Mouse (Mus musculus) liver, embryonic 13.5 days (tissue): ENCODE measurements around the gene Rela. TPM values are rescaled to one million over a fixed set of nuclear protein-coding genes. Genes with fewer than 3 reads are reported as not detected.
A peak's percentile ranks its signal among the peaks of the same experiment; 100 is the strongest.
"Not testable (repeated sequence)": the region's sequence is repeated elsewhere in the genome, so short reads cannot be mapped to it uniquely, and the experiment has no call there.

ENCODE experiments used
- ATAC-seq: fragments of 200-750 bp; cut with Nextera tagmentation; 2 replicates; pipeline ENCODE4 v1.8.0; 2017; ENCODE audit warnings: low read depth, mild to moderate bottlenecking, moderate number of reproducible peaks, moderate library complexity
- DNase-seq: peaks from one replicate; pipeline ENCODE4 v3.0.0; 2022
- H3K27ac ChIP-seq: fragments of 300-500 bp; sonication (generic); 2 replicates; pipeline ENCODE4 v1.5.1; 2015; ENCODE audit warnings: moderate library complexity, mild to moderate bottlenecking, inconsistent platforms
- H3K27me3 ChIP-seq: fragments of 300-500 bp; sonication (generic); 2 replicates; pipeline ENCODE4 v1.6.1; 2015; ENCODE audit warnings: mild to moderate bottlenecking, inconsistent platforms
- H3K36me3 ChIP-seq: fragments of 300-500 bp; sonication (generic); 2 replicates; pipeline ENCODE4 v1.6.1; 2015; ENCODE audit warnings: mild to moderate bottlenecking, inconsistent platforms
- H3K4me1 ChIP-seq: fragments of 300-500 bp; sonication (generic); replicated peaks from 2 replicates; pipeline ENCODE4 v1.6.1; 2015; ENCODE audit warnings: inconsistent platforms
- H3K4me2 ChIP-seq: fragments of 300-500 bp; sonication (generic); 2 replicates; pipeline ENCODE4 v1.6.1; 2015; ENCODE audit warnings: inconsistent platforms, mild to moderate bottlenecking, moderate library complexity
- H3K4me3 ChIP-seq: fragments of 300-500 bp; sonication (generic); replicated peaks from 2 replicates; pipeline ENCODE4 v1.5.1; 2015; ENCODE audit warnings: mild to moderate bottlenecking, inconsistent platforms
- H3K9ac ChIP-seq: fragments of 300-500 bp; sonication (generic); 2 replicates; pipeline ENCODE4 v1.6.1; 2015; ENCODE audit warnings: mild to moderate bottlenecking, inconsistent platforms
- H3K9me3 ChIP-seq: fragments of 300-500 bp; sonication (generic); replicated peaks from 2 replicates; pipeline ENCODE4 v1.6.1; 2016; ENCODE audit warnings: inconsistent platforms
- WGBS: fragments of 180-500 bp; shearing (Covaris S2); methylation state at CpG from one replicate; pipeline ENCODE4 v1.1.7; 2015; ENCODE audit not compliant: insufficient replicate concordance; 5-methylcytosine and 5-hydroxymethylcytosine counted together
- polyA plus RNA-seq: library from polyadenylated mRNA; unstranded; fragments of >200 nt; fragmentation: Nextera tagmentation; extraction: Ambion mirVana; gene quantifications from 2 replicates; pipeline ENCODE4 v1.2.1, GENCODE M21; 2015

Rela gene
- polyA plus RNA-seq, 1 experiment from 2014 or later: 24.5 TPM

- WGBS: 93% methylated on average over 18 of the region's 18 CpGs
- peaks cover 65% of the 10 kb centered on the region for H3K36me3 ChIP-seq
- peaks cover 74% of the 10 kb centered on the region for H3K4me1 ChIP-seq
- ATAC-seq (no peak), DNase-seq (no peak)
- H3K4me3 ChIP-seq: peak overlapping the region; percentile 40; the same call in 1 of the 2 replicates
- H3K9ac ChIP-seq: peak overlapping the region; percentile 92
- peak overlapping the region; percentile 99 for H3K27ac ChIP-seq
- no peaks in the 10 kb centered on the region for H3K9me3 ChIP-seq
- H3K27me3 ChIP-seq: no peaks in the 10 kb centered on the region
- H3K4me2 ChIP-seq: peak overlapping the region; percentile 93
Observed at GRCm38 (mm10) chr19:5666386-5666785, 29.1 kb downstream of the Rela start.

DNA sequence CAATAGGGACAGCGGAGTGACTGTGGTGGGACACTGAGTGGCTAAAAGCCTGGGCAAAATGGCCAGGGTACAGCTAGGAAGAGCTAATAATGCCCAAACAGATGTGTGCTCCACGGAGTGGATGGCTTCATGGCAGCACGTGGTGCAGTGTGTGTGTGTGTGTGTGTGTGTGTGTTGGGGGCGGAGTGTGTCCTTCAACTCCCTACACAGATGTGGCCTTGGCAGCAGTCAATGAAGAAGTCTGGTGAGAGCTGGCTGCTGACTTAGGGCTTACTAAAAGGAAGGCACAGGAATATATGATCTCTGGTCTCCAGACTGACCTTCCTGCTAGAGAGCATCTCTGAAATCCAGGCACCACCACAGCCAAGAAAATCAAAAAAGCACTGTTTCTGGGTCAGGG, 31.1 kb downstream of the Rela start:
- Histone ChIP-seq H3K4me1 (peaks cover 55% of the 10 kb centered on the region), H3K27ac (peak overlapping the region; percentile 70), H3K27me3 (no peaks in the 10 kb centered on the region), H3K4me3 (no peak overlapping the region), H3K9ac (peak overlapping the region; percentile 23; the same call in 1 of the 2 replicates), H3K9me3 (no peaks in the 10 kb centered on the region), H3K4me2 (no peak overlapping the region), H3K36me3 (peaks cover 85% of the 10 kb centered on the region)
- 86% methylated on average over 4 of the region's 4 CpGs for WGBS
- DNase-seq: no peak
- ATAC-seq: no peak

DNA sequence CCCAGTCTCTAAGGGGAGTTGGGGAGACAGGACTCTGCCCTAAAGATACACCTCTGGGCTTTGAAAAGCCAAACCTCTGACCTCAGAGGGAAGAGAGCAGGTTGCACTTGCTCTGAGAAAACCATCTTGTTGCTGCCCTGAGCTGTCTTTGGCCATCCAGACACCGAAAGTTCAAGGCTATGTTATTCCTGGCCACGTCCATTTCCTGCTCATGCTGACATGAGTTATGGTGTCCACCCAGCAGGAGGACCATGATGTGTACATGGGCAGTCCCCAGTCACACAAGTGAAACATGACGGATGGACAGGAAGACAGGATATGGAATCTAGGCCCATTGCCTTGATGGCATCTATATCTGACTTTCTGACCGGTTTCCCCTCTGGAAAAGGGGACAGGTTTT, 43.1 kb downstream of the Rela start:
- Histone ChIP-seq H3K4me2 (no peak overlapping the region), H3K9ac (no peak overlapping the region), H3K36me3 (peaks cover 96% of the 10 kb centered on the region), H3K4me3 (no peak overlapping the region), H3K27me3 (no peaks in the 10 kb centered on the region), H3K27ac (no peak overlapping the region), H3K4me1 (peaks cover 6% of the 10 kb centered on the region), H3K9me3 (no peaks in the 10 kb centered on the region)
- ATAC-seq (no peak), DNase-seq (no peak)
- WGBS: 85% methylated on average over 4 of the region's 4 CpGs

- no peak overlapping the region for H3K9ac ChIP-seq
- DNase-seq (no peak), ATAC-seq (no peak)
- H3K36me3 ChIP-seq: peaks cover 77% of the 10 kb centered on the region
- H3K27ac ChIP-seq: no peak overlapping the region
- no peaks in the 10 kb centered on the region for H3K9me3 ChIP-seq
- H3K27me3 ChIP-seq: no peaks in the 10 kb centered on the region
- no peak overlapping the region for H3K4me3 ChIP-seq
- peaks cover 33% of the 10 kb centered on the region for H3K4me1 ChIP-seq
- WGBS: 88% methylated on average over 12 of the region's 12 CpGs
- no peak overlapping the region for H3K4me2 ChIP-seq
Observed at GRCm38 (mm10) chr19:5684236-5684635, 47.0 kb downstream of the Rela start.

GRCm38 (mm10) chr19:5684985-5685384, 47.7 kb downstream of the Rela start:
- ATAC-seq: no peak
- Histone ChIP-seq H3K27me3 (no peaks in the 10 kb centered on the region), H3K9ac (peak overlapping the region; percentile 94; the same call in 1 of the 2 replicates), H3K36me3 (peaks cover 69% of the 10 kb centered on the region), H3K4me2 (0 out of 2 replicates have a peak overlapping the region, but pooled peaks have one; percentile 99), H3K4me3 (no peak overlapping the region), H3K4me1 (peaks cover 36% of the 10 kb centered on the region), H3K27ac (peak overlapping the region; percentile 31; the same call in 1 of the 2 replicates), H3K9me3 (no peaks in the 10 kb centered on the region)
- WGBS: 84% methylated on average over 13 of the region's 13 CpGs
- no peak for DNase-seq

GRCm38 (mm10) chr19:5685431-5685830, 48.1 kb downstream of the Rela start:
- H3K9ac ChIP-seq: peak overlapping the region; percentile 94; the same call in 1 of the 2 replicates

GRCm38 (mm10) chr19:5685861-5686260, 48.6 kb downstream of the Rela start:
- ATAC-seq (no peak), DNase-seq (no peak)
- Histone ChIP-seq H3K4me1 (peaks cover 44% of the 10 kb centered on the region), H3K27me3 (no peaks in the 10 kb centered on the region), H3K4me3 (peak overlapping the region; percentile 79), H3K27ac (peak overlapping the region; percentile 93), H3K36me3 (peaks cover 66% of the 10 kb centered on the region), H3K9me3 (no peaks in the 10 kb centered on the region), H3K4me2 (peak overlapping the region; percentile 99), H3K9ac (peak overlapping the region; percentile 94)
- 89% methylated on average over 11 of the region's 11 CpGs for WGBS

More at GRCm38 (mm10) chr19:5685431-5685830, 48.1 kb downstream of the Rela start:
- Histone ChIP-seq H3K4me2 (peak overlapping the region; percentile 99; the same call in 1 of the 2 replicates), H3K4me1 (peaks cover 40% of the 10 kb centered on the region), H3K9me3 (no peaks in the 10 kb centered on the region), H3K4me3 (no peak overlapping the region), H3K36me3 (peaks cover 66% of the 10 kb centered on the region), H3K27ac (peak overlapping the region; percentile 93), H3K27me3 (no peaks in the 10 kb centered on the region)
- 91% methylated on average over 19 of the region's 19 CpGs for WGBS
- DNase-seq (no peak), ATAC-seq (no peak)

- WGBS: 49% methylated on average over 13 of the region's 13 CpGs
- peaks cover 50% of the 10 kb centered on the region for H3K4me1 ChIP-seq
- ATAC-seq: peak; percentile 14
- DNase-seq: peak; percentile 52
- peaks cover 66% of the 10 kb centered on the region for H3K36me3 ChIP-seq
- peak overlapping the region; percentile 99 for H3K4me2 ChIP-seq
- H3K27me3 ChIP-seq: no peaks in the 10 kb centered on the region
- H3K27ac ChIP-seq: peak overlapping the region; percentile 93
- peak overlapping the region; percentile 94 for H3K9ac ChIP-seq
- H3K4me3 ChIP-seq: peak overlapping the region; percentile 79
- H3K9me3 ChIP-seq: no peaks in the 10 kb centered on the region
Observed at GRCm38 (mm10) chr19:5686437-5686836, 49.2 kb downstream of the Rela start.

DNA sequence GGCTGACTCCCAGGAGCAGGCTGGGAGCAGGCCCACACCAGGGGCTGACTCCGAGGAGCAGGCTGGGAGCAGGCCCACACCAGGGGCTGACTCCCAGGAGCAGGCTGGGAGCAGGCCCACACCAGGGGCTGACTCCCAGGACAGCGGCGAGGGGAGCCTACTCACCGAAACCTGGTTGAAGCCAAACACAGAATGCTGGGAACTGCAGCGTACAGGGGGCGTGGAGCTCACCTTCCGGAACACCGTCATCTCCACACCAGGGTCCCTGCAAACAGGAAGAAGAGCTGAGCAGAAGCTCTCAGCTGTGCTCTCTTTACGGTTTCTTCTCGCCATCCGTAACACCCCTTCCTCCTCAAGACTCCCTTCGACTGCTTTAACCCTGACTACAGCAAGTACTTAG, 49.7 kb downstream of the Rela start:
- not testable (repeated sequence) for DNase-seq, ATAC-seq, H3K27me3 ChIP-seq, H3K9me3 ChIP-seq
- Histone ChIP-seq H3K4me3 (peak overlapping the region; percentile 79), H3K4me2 (peak overlapping the region; percentile 99), H3K36me3 (peaks cover 66% of the 10 kb centered on the region), H3K4me1 (peaks cover 55% of the 10 kb centered on the region), H3K9ac (peak overlapping the region; percentile 94), H3K27ac (peak overlapping the region; percentile 93)
- 81% methylated on average over 12 of the region's 12 CpGs for WGBS

DNA sequence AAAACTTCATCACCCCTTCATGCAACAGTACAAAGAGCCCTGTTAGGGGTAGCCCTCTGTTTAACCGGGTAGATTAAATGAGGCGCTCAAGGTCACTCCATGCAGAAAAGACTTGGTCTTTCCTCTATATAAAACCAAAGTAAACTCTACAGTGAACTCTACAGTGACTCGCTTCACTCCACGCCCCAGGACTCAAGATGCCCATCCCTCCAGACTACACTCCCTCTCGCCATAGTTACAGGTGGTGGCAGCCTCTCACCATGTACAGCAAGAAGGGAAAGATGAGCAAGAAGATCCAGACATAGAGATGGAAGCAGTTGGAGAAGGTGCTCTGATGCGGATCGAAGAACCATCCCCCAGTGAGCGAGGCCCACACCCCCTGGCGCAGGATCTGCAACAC, 50.5 kb downstream of the Rela start:
- peaks cover 63% of the 10 kb centered on the region for H3K4me1 ChIP-seq
- peaks cover 66% of the 10 kb centered on the region for H3K36me3 ChIP-seq
- peak overlapping the region; percentile 99 for H3K4me2 ChIP-seq
- H3K27ac ChIP-seq: peak overlapping the region; percentile 93
- DNase-seq (no peak), ATAC-seq (no peak)
- H3K4me3 ChIP-seq: peak overlapping the region; percentile 79
- WGBS: 29% methylated on average over 9 of the region's 9 CpGs
- H3K9ac ChIP-seq: peak overlapping the region; percentile 94
- no peaks in the 10 kb centered on the region for H3K9me3 ChIP-seq
- H3K27me3 ChIP-seq: no peaks in the 10 kb centered on the region

DNA sequence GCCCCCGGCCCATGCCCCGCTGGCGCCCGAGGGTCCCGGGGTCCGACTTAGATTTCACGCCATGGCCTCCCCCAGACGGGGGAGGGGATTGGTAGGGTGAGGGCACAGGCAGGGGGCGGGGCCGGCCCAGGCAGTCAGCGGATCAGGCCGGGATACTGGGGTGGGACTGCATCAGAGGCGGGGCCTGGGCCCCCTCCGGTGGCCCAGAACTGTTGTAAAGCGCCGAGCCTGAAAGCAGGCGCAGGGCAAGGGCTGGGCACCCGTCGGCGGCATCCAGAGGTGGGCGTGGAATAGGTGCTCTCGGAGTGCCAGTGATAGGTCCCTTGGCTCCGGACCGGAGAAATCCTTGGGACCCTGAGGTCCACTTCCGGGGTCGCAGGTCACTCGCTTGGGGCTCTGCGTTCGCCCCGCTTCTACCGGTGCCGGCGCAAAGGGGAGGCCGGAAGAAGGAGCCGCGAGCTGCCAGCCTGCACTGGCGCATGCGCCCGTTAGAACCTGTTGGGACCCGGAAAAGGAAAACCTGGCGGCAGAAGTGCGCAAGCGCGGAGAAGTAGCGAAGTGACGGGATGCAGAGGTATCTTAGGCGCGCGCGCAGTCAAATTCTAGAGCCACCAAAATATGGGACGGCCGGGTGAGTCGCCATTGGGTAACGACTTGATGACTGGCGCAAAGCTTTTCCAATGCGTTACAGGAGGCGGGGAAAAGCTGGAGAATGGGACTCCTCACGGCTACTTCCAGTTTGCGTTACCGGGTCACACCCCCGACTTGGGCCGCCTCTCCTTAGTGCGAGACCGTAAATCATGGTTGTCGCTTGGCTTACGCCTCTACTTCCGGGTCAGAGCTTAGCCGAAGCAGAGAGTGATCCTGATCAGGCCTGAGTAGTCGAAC, 51.2 kb downstream of the Rela start, which contains the start of the genes Map3k11 and Pcnx3:
Gene Map3k11, plus strand, starts transcription at position 543 of the 888 bp plus-strand sequence.
Gene Pcnx3, minus strand, starts transcription at position 709 of the 888 bp plus-strand sequence.
- Histone ChIP-seq H3K36me3 (peaks cover 66% of the 10 kb centered on the region), H3K9me3 (no peaks in the 10 kb centered on the region), H3K27ac (peak within 1 kb of the TSS; percentile 93), H3K4me1 (peaks cover 70% of the 10 kb centered on the region), H3K4me3 (peak within 1 kb of the TSS; percentile 79), H3K4me2 (peak within 1 kb of the TSS; percentile 99), H3K27me3 (no peaks in the 10 kb centered on the region), H3K9ac (peak within 1 kb of the TSS; percentile 94)
- DNase-seq (peak; percentile 95), ATAC-seq (peak; percentile 79)
- WGBS: under 1% methylated on average over 69 of the region's 69 CpGs
